Mouse (Mus musculus): ENCODE data around the gene Wdr83. TPM values are rescaled to one million over a fixed set of nuclear protein-coding genes. Genes with fewer than 3 reads are reported as not detected.
"Not testable (repeated sequence)": the region's sequence is repeated elsewhere in the genome, so short reads cannot be mapped to it uniquely, and the experiment has no call there.

The Wdr83 gene
- polyA plus RNA-seq (2015; fragmentation: Nextera tagmentation; extraction: Ambion mirVana), result 33.8 and 36.7 TPM in 2 replicates

DNA sequence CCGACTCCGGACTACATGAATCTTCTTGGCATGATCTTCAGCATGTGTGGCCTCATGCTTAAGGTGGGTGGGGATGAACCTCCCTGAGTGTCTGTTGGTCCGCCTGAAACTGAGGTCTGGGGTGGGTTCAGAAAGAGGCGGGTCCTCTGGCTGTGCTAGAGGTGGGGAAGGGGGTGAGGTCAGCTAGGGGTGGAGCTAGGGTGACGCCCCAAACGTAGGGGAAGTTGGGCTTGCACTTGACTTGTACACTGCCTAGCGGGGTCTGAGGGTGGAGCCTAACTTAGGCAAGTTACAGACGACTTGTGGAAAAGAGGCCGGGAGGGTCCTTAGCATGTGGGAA is at the start of gene Wdr83:
Gene Wdr83 (minus strand): TSS at position 91 of the 340 bp plus-strand sequence.
- WGBS, result 1% methylated on average over 9 of the region's 9 CpGs
- TF ChIP-seq CTCF (IDR thresholded peaks at IDR 0.05; ENCODE audit: low read depth), result no peak

DNA sequence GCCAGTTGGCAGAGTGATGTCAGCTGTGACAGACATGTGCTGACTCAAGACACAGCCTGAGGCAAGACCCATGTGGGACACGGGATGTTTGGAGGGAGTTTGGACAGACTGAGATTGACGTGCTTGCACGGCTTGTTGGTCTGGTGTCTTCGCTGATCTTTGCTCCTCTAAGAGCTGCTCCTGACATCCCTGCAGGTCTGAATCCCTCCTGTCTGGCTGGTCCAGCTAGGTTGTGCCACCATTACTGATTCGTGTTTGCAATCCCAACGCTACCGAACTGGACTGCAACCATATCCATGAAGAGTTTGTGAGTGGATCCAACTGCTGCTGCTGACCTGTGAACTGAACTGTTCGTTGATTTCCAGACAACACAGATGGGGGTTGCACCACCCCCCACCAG is 42.6 kb upstream of the Wdr83 start:
- H3K9ac ChIP-seq (ENCODE audit: low read depth, low read length), result no peak overlapping the region
- no peak for TF ChIP-seq CTCF (IDR thresholded peaks at IDR 0.05; ENCODE audit: low read depth)
- no peak overlapping the region for H3K4me3 ChIP-seq (replicated peaks; ENCODE audit: low read depth, low read length)
- no peaks in the 10 kb centered on the region for H3K27me3 ChIP-seq (ENCODE audit: insufficient read depth, low read length)
- no peak for ATAC-seq (replicated peaks; ENCODE audit: low FRiP score, low read depth)
- H3K36me3 ChIP-seq (ENCODE audit: insufficient read depth, low read length), result no peaks in the 10 kb centered on the region
- no peaks in the 10 kb centered on the region for H3K9me3 ChIP-seq (replicated peaks; ENCODE audit: low read length)
- no peaks in the 10 kb centered on the region for H3K4me1 ChIP-seq (replicated peaks; ENCODE audit: insufficient read depth, low read length)
- no peak overlapping the region for H3K4me2 ChIP-seq (ENCODE audit: low read length)
- no peak overlapping the region for H3K27ac ChIP-seq
- WGBS, result 92% methylated on average over 8 of the region's 8 CpGs
- DNase-seq (ENCODE audit: low spot score), result no peak

More for the DNA sequence above, at the start of gene Wdr83:
- H3K27me3 ChIP-seq (ENCODE audit: insufficient read depth, low read length), result no peaks in the 10 kb centered on the region
- H3K4me2 ChIP-seq (ENCODE audit: low read length), result peak within 1 kb of the TSS; percentile 96
- H3K4me3 ChIP-seq (replicated peaks; ENCODE audit: low read depth, low read length), result peak within 1 kb of the TSS; percentile 72
- H3K9ac ChIP-seq (ENCODE audit: low read depth, low read length), result peak within 1 kb of the TSS; percentile 87
- no peaks in the 10 kb centered on the region; the same call in 1 of the 2 replicates for H3K4me1 ChIP-seq (replicated peaks; ENCODE audit: insufficient read depth, low read length)
- DNase-seq (ENCODE audit: low spot score), result peak; percentile 71
- peak; percentile 61 for ATAC-seq (replicated peaks; ENCODE audit: low FRiP score, low read depth)
- no peaks in the 10 kb centered on the region for H3K9me3 ChIP-seq (replicated peaks; ENCODE audit: low read length)
- H3K27ac ChIP-seq, result peak within 1 kb of the TSS; percentile 82
- H3K36me3 ChIP-seq (ENCODE audit: insufficient read depth, low read length), result peaks cover 11% of the 10 kb centered on the region

DNA sequence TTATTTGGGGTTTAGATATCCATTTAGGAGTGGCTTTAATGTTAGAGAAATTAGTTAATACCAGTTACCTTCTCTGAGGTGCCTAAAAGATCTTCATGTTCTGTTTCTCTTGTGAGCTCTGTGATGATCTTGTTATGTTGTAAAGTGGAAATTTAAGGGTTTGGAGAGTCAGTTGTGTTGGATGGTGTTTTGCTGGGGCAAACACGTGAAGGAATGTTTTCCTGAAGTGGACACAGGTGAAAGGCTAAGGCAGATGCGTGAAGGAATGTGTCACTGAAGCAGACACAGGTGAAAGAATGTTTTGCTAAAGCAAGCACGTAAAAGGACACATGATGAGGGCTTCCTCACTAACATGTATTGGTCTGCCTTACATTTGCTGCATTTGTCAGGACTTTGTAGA is 41.9 kb upstream of the Wdr83 start, which contains the start of gene Zfp791:
Gene Zfp791 (minus strand): TSS at position 101 of the 400 bp plus-strand sequence.
- WGBS, result 74% methylated on average over 3 of the region's 3 CpGs
- Histone ChIP-seq H3K4me2 (ENCODE audit: low read length) (no peak within 1 kb of the TSS), H3K9me3 (replicated peaks; ENCODE audit: low read length) (no peaks in the 10 kb centered on the region), H3K27ac (no peak within 1 kb of the TSS), H3K9ac (ENCODE audit: low read depth, low read length) (no peak within 1 kb of the TSS), H3K4me1 (replicated peaks; ENCODE audit: insufficient read depth, low read length) (no peaks in the 10 kb centered on the region), H3K4me3 (replicated peaks; ENCODE audit: low read depth, low read length) (no peak within 1 kb of the TSS), H3K27me3 (ENCODE audit: insufficient read depth, low read length) (no peaks in the 10 kb centered on the region), H3K36me3 (ENCODE audit: insufficient read depth, low read length) (no peaks in the 10 kb centered on the region)
- DNase-seq (ENCODE audit: low spot score), result no peak
- no peak for TF ChIP-seq CTCF (IDR thresholded peaks at IDR 0.05; ENCODE audit: low read depth)
- no peak for ATAC-seq (replicated peaks; ENCODE audit: low FRiP score, low read depth)

DNA sequence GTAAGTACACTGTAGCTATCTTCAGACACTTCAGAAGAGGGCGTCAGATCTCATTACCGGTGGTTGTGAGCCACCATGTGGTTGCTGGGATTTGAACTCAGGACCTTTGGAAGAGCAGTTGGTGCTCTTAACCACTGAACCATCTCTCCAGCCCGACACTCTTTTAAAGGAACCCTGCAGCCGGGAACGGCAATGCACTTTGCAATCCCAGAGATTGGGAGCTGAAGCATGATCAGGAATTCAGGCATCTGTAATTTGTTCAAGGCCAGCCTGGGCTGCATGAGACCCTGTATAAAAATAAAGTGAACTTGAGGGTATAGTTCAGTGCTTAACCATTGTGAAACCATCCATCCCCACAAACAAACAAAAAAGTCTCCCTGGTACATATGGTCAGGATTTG is 39.1 kb upstream of the Wdr83 start:
- not testable (repeated sequence) for H3K4me1 ChIP-seq (replicated peaks; ENCODE audit: insufficient read depth, low read length); H3K36me3 ChIP-seq (ENCODE audit: insufficient read depth, low read length); DNase-seq (ENCODE audit: low spot score); ATAC-seq (replicated peaks; ENCODE audit: low FRiP score, low read depth); H3K27ac ChIP-seq; H3K4me3 ChIP-seq (replicated peaks; ENCODE audit: low read depth, low read length); H3K9me3 ChIP-seq (replicated peaks; ENCODE audit: low read length); H3K27me3 ChIP-seq (ENCODE audit: insufficient read depth, low read length); H3K4me2 ChIP-seq (ENCODE audit: low read length); H3K9ac ChIP-seq (ENCODE audit: low read depth, low read length)
- 78% methylated on average over 5 of the region's 5 CpGs for WGBS

GRCm38 (mm10) chr8:85119052-85119981 is 38.2 kb upstream of the Wdr83 start:
- H3K36me3 ChIP-seq (ENCODE audit: insufficient read depth, low read length), result no peaks in the 10 kb centered on the region
- H3K4me2 ChIP-seq (ENCODE audit: low read length), result peak overlapping the region; percentile 82
- peak; percentile 92 for ATAC-seq (replicated peaks; ENCODE audit: low FRiP score, low read depth)
- H3K9ac ChIP-seq (ENCODE audit: low read depth, low read length), result peak overlapping the region; percentile 73
- peak overlapping the region; percentile 65 for H3K4me3 ChIP-seq (replicated peaks; ENCODE audit: low read depth, low read length)
- peak; percentile 59; the same call in 1 of the 2 replicates for TF ChIP-seq CTCF (IDR thresholded peaks at IDR 0.05; ENCODE audit: low read depth)
- 6% methylated on average over 37 of the region's 37 CpGs for WGBS
- no peaks in the 10 kb centered on the region for H3K27me3 ChIP-seq (ENCODE audit: insufficient read depth, low read length)
- DNase-seq (ENCODE audit: low spot score), result peak; percentile 92
- no peaks in the 10 kb centered on the region for H3K4me1 ChIP-seq (replicated peaks; ENCODE audit: insufficient read depth, low read length)
- H3K9me3 ChIP-seq (replicated peaks; ENCODE audit: low read length), result no peaks in the 10 kb centered on the region
- peak overlapping the region; percentile 77 for H3K27ac ChIP-seq

- DNase-seq (ENCODE audit: low spot score), result no peak
These were observed 35.9 kb upstream of the Wdr83 start for GRCm38 (mm10) chr8:85116984-85117383.

More at GRCm38 (mm10) chr8:85116984-85117383, 35.9 kb upstream of the Wdr83 start:
- TF ChIP-seq CTCF (IDR thresholded peaks at IDR 0.05; ENCODE audit: low read depth), result no peak
- no peaks in the 10 kb centered on the region for H3K27me3 ChIP-seq (ENCODE audit: insufficient read depth, low read length)
- no peak overlapping the region for H3K4me3 ChIP-seq (replicated peaks; ENCODE audit: low read depth, low read length)
- 88% methylated on average over 7 of the region's 7 CpGs for WGBS
- H3K4me1 ChIP-seq (replicated peaks; ENCODE audit: insufficient read depth, low read length), result no peaks in the 10 kb centered on the region
- ATAC-seq (replicated peaks; ENCODE audit: low FRiP score, low read depth), result no peak
- no peak overlapping the region for H3K9ac ChIP-seq (ENCODE audit: low read depth, low read length)
- H3K4me2 ChIP-seq (ENCODE audit: low read length), result no peak overlapping the region
- H3K36me3 ChIP-seq (ENCODE audit: insufficient read depth, low read length), result no peaks in the 10 kb centered on the region
- no peak overlapping the region for H3K27ac ChIP-seq
- H3K9me3 ChIP-seq (replicated peaks; ENCODE audit: low read length), result no peaks in the 10 kb centered on the region
